Mouse (Mus musculus): Measurements from ENCODE around the gene Srgn. TPM values are rescaled to one million over a fixed set of nuclear protein-coding genes. Genes with fewer than 3 reads are reported as not detected.

The Srgn gene
- total and polyA plus RNA-seq, 3 experiments: 92.7 to 700 (median 463) TPM

DNA sequence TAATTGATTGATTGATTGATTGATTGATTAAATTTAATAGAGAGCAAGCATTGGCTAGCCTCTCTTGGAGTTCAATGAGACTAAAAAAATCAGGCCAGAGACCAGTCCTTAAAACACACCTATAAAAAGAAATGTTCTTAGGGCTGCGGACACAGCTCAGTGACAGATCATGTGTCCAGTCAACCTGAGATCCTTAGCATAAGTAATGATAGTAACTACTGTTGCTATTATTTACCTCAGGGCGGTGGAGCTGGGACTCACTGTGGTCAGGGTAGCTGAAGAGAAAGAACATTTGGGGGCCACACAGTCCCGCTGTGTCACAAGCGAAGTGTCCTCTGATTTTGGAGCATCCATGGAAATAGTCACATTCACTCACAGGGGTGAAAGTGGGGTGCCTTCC, 14.4 kb downstream of the Srgn start:
- no peak overlapping the region for H3K4me3 ChIP-seq (ENCODE audit: low read depth, low read length)
- H3K27me3 ChIP-seq (ENCODE audit: insufficient read depth, low read length): no peaks in the 10 kb centered on the region
- ATAC-seq (ENCODE audit: extremely low read depth, insufficient number of reproducible peaks, low FRiP score, poor library complexity, severe bottlenecking) (no peak), DNase-seq (ENCODE audit: low spot score) (no peak)
- H3K9me3 ChIP-seq (replicated peaks): no peaks in the 10 kb centered on the region
- TF ChIP-seq GATA2 (IDR thresholded peaks at IDR 0.05; ENCODE audit: borderline replicate concordance, low read depth, low read length): no peak
- no peak for TF ChIP-seq CTCF (IDR thresholded peaks at IDR 0.05; ENCODE audit: low read depth, low read length)
- TF ChIP-seq TAL1 (conservative IDR thresholded peaks at IDR 0.05; ENCODE audit: low read depth, low read length): no peak
- TF ChIP-seq POLR2AphosphoS5 (IDR thresholded peaks at IDR 0.05; ENCODE audit: insufficient replicate concordance, low read depth, low read length): no peak
- TF ChIP-seq GATA1 (IDR thresholded peaks at IDR 0.05; ENCODE audit: borderline replicate concordance, low read length): no peak
- H3K4me1 ChIP-seq (ENCODE audit: insufficient read depth, low read depth, low read length): peaks cover 33% of the 10 kb centered on the region
- H3K36me3 ChIP-seq (replicated peaks): no peaks in the 10 kb centered on the region

DNA sequence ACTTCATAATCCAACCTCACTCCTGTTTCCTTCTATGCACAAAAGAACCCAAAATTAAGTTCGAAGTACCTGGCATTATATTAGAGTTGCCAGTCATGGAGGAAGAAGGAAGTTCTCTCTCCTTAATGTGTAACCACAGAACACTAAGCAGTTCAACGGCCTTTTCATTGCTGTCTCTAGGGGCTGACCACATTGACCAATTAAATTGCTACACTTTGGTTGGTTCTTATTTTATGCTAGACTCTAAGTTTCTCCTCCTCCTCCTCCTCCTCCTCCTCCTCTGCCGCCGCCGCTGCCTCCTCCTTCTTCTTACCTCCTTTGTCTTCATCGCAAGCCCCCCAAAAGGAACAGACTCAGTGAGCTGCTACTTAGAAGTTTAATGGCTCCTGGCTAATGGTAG, 15.7 kb downstream of the Srgn start:
- Histone ChIP-seq H3K27me3 (ENCODE audit: insufficient read depth, low read length) (no peaks in the 10 kb centered on the region), H3K4me1 (ENCODE audit: insufficient read depth, low read depth, low read length) (peaks cover 30% of the 10 kb centered on the region), H3K4me3 (ENCODE audit: low read depth, low read length) (no peak overlapping the region), H3K36me3 (replicated peaks) (no peaks in the 10 kb centered on the region), H3K9me3 (replicated peaks) (no peaks in the 10 kb centered on the region)
- ATAC-seq (ENCODE audit: extremely low read depth, insufficient number of reproducible peaks, low FRiP score, poor library complexity, severe bottlenecking): peak; percentile 28
- TF ChIP-seq POLR2AphosphoS5 (IDR thresholded peaks at IDR 0.05; ENCODE audit: insufficient replicate concordance, low read depth, low read length) (no peak), GATA2 (IDR thresholded peaks at IDR 0.05; ENCODE audit: borderline replicate concordance, low read depth, low read length) (no peak), TAL1 (conservative IDR thresholded peaks at IDR 0.05; ENCODE audit: low read depth, low read length) (no peak), GATA1 (IDR thresholded peaks at IDR 0.05; ENCODE audit: borderline replicate concordance, low read length) (no peak), CTCF (IDR thresholded peaks at IDR 0.05; ENCODE audit: low read depth, low read length) (no peak)
- DNase-seq (ENCODE audit: low spot score): no peak

GRCm38 (mm10) chr10:62509032-62509656, 18.1 kb downstream of the Srgn start:
- Histone ChIP-seq H3K4me3 (ENCODE audit: low read depth, low read length) (no peak overlapping the region), H3K27me3 (ENCODE audit: insufficient read depth, low read length) (no peaks in the 10 kb centered on the region), H3K36me3 (replicated peaks) (no peaks in the 10 kb centered on the region), H3K4me1 (ENCODE audit: insufficient read depth, low read depth, low read length) (peaks cover 50% of the 10 kb centered on the region), H3K9me3 (replicated peaks) (no peaks in the 10 kb centered on the region)
- TF ChIP-seq GATA2 (IDR thresholded peaks at IDR 0.05; ENCODE audit: borderline replicate concordance, low read depth, low read length): no peak
- TF ChIP-seq TAL1 (conservative IDR thresholded peaks at IDR 0.05; ENCODE audit: low read depth, low read length): no peak
- DNase-seq (ENCODE audit: low spot score) (no peak), ATAC-seq (ENCODE audit: extremely low read depth, insufficient number of reproducible peaks, low FRiP score, poor library complexity, severe bottlenecking) (no peak)

DNA sequence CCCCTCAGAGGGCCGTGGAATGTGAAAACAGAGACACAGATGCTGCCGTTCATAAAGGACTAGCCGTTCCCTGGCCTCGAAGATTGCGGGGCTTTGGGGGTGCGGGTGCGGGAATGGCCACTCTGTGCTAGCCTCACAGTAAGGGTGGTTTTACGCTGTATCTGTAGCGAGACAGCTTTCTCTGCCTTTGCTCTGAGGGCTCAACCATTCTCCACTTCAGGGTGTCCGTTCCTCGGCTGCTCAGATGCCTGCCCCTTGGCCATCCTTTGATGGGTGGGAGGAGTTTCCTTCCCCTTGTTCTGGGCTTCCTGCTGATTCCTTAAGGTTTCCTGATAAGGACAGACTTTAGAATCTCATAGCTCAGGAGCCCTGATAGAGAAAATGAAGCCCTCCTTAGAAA, 18.8 kb downstream of the Srgn start:
- Histone ChIP-seq H3K4me3 (ENCODE audit: low read depth, low read length) (no peak overlapping the region), H3K36me3 (replicated peaks) (no peaks in the 10 kb centered on the region), H3K4me1 (ENCODE audit: insufficient read depth, low read depth, low read length) (peaks cover 55% of the 10 kb centered on the region), H3K9me3 (replicated peaks) (no peaks in the 10 kb centered on the region), H3K27me3 (ENCODE audit: insufficient read depth, low read length) (no peaks in the 10 kb centered on the region)
- ATAC-seq (ENCODE audit: extremely low read depth, insufficient number of reproducible peaks, low FRiP score, poor library complexity, severe bottlenecking) (no peak), DNase-seq (ENCODE audit: low spot score) (no peak)
- no peak for TF ChIP-seq GATA2 (IDR thresholded peaks at IDR 0.05; ENCODE audit: borderline replicate concordance, low read depth, low read length)
- no peak for TF ChIP-seq CTCF (IDR thresholded peaks at IDR 0.05; ENCODE audit: low read depth, low read length)
- TF ChIP-seq POLR2AphosphoS5 (IDR thresholded peaks at IDR 0.05; ENCODE audit: insufficient replicate concordance, low read depth, low read length): no peak
- TF ChIP-seq GATA1 (IDR thresholded peaks at IDR 0.05; ENCODE audit: borderline replicate concordance, low read length): no peak
- no peak for TF ChIP-seq TAL1 (conservative IDR thresholded peaks at IDR 0.05; ENCODE audit: low read depth, low read length)

DNA sequence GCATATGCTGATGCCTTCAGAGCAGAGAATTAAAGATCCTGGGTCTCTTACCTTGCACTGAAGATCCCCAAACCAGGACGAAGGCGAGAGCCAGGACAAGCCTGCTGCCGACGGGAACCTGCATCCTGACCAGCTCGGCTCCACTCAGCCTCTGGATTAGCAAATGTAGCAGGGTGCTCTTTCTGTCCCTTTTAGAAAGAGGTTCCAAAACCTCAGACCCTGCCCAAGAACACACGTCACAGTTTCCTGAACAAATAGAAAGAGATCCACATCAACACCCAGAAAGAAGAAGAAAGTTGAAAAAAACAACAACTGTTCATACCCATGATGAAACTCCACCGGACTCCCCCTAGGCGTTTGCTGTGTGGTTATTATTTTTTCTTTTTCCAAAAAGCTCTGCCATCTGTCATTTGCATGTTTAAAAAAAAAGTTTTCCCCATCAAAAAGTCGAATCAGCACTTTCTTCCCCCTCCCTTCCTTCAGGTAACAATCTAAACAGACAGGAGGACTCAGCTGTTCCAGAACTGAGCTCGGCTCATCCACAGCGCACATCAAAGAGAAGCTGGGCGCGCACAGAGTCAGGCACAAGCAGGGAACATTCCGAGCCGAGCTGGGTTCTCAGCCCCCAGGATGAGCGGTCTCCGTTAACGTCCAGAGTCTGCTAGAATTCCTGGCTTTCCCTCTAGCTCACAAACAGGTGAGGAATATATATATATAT, 19.5 kb downstream of the Srgn start:
- ATAC-seq (ENCODE audit: extremely low read depth, insufficient number of reproducible peaks, low FRiP score, poor library complexity, severe bottlenecking): no peak; the same call in 1 of the 2 replicates
- no peaks in the 10 kb centered on the region for H3K27me3 ChIP-seq (ENCODE audit: insufficient read depth, low read length)
- TF ChIP-seq TAL1 (conservative IDR thresholded peaks at IDR 0.05; ENCODE audit: low read depth, low read length) (no peak), CTCF (IDR thresholded peaks at IDR 0.05; ENCODE audit: low read depth, low read length) (no peak), GATA1 (IDR thresholded peaks at IDR 0.05; ENCODE audit: borderline replicate concordance, low read length) (no peak), POLR2AphosphoS5 (IDR thresholded peaks at IDR 0.05; ENCODE audit: insufficient replicate concordance, low read depth, low read length) (no peak), GATA2 (IDR thresholded peaks at IDR 0.05; ENCODE audit: borderline replicate concordance, low read depth, low read length) (no peak)
- H3K4me3 ChIP-seq (ENCODE audit: low read depth, low read length): no peak overlapping the region; the same call in 1 of the 2 replicates
- no peaks in the 10 kb centered on the region for H3K36me3 ChIP-seq (replicated peaks)
- no peak for DNase-seq (ENCODE audit: low spot score)
- H3K9me3 ChIP-seq (replicated peaks): no peaks in the 10 kb centered on the region
- peaks cover 57% of the 10 kb centered on the region for H3K4me1 ChIP-seq (ENCODE audit: insufficient read depth, low read depth, low read length)

GRCm38 (mm10) chr10:62507071-62507470, 20.2 kb downstream of the Srgn start:
- Histone ChIP-seq H3K4me3 (ENCODE audit: low read depth, low read length) (no peak overlapping the region), H3K9me3 (replicated peaks) (no peaks in the 10 kb centered on the region), H3K36me3 (replicated peaks) (no peaks in the 10 kb centered on the region), H3K27me3 (ENCODE audit: insufficient read depth, low read length) (no peaks in the 10 kb centered on the region), H3K4me1 (ENCODE audit: insufficient read depth, low read depth, low read length) (peaks cover 57% of the 10 kb centered on the region)
- no peak for ATAC-seq (ENCODE audit: extremely low read depth, insufficient number of reproducible peaks, low FRiP score, poor library complexity, severe bottlenecking)
- no peak for DNase-seq (ENCODE audit: low spot score)
- TF ChIP-seq POLR2AphosphoS5 (IDR thresholded peaks at IDR 0.05; ENCODE audit: insufficient replicate concordance, low read depth, low read length) (no peak), CTCF (IDR thresholded peaks at IDR 0.05; ENCODE audit: low read depth, low read length) (no peak), GATA2 (IDR thresholded peaks at IDR 0.05; ENCODE audit: borderline replicate concordance, low read depth, low read length) (no peak), TAL1 (conservative IDR thresholded peaks at IDR 0.05; ENCODE audit: low read depth, low read length) (no peak), GATA1 (IDR thresholded peaks at IDR 0.05; ENCODE audit: borderline replicate concordance, low read length) (no peak)

All from G1E (cell line).